Mouse (Mus musculus) midbrain, embryonic 14.5 days (tissue): ENCODE results near the gene Matn1. TPM values are rescaled to one million over a fixed set of nuclear protein-coding genes. Genes with fewer than 3 reads are reported as not detected.
A peak's percentile ranks its signal among the peaks of the same experiment; 100 is the strongest.

Source experiments
- ATAC-seq: fragments of 200-750 bp; cut with Nextera tagmentation; 2 replicates; pipeline ENCODE4 v1.8.0; 2017; ENCODE audit warnings: moderate number of reproducible peaks, moderate library complexity; ENCODE audit not compliant: low FRiP score, low TSS enrichment
- DNase-seq: peaks from one replicate; pipeline ENCODE4 v3.0.0-alpha.2; 2015
- H3K27ac ChIP-seq: fragments of 300-500 bp; sonication (generic); replicated peaks from 2 replicates; pipeline ENCODE4 v1.5.1; 2014; ENCODE audit warnings: mild to moderate bottlenecking, low read depth, low read length, moderate library complexity
- H3K27me3 ChIP-seq: fragments of 300-500 bp; sonication (generic); 2 replicates; pipeline ENCODE4 v1.6.1; 2014; ENCODE audit warnings: low read length, control low read depth, mixed read lengths; ENCODE audit not compliant: control insufficient read depth, insufficient read depth
- H3K36me3 ChIP-seq: fragments of 300-500 bp; sonication (generic); 2 replicates; pipeline ENCODE4 v1.6.1; 2014; ENCODE audit warnings: low read length, control low read depth; ENCODE audit not compliant: control insufficient read depth, insufficient read depth
- H3K4me1 ChIP-seq: fragments of 300-500 bp; sonication (generic); 2 replicates; pipeline ENCODE4 v1.6.1; 2014; ENCODE audit warnings: mild to moderate bottlenecking, antibody characterized with exemption, low read length, control low read depth; ENCODE audit not compliant: control insufficient read depth, insufficient read depth
- H3K4me2 ChIP-seq: fragments of 300-500 bp; sonication (generic); 2 replicates; pipeline ENCODE4 v1.6.1; 2014; ENCODE audit warnings: mild to moderate bottlenecking, low read length, moderate library complexity
- H3K4me3 ChIP-seq: fragments of 300-500 bp; sonication (generic); replicated peaks from 2 replicates; pipeline ENCODE4 v1.5.1; 2014; ENCODE audit warnings: low read depth, low read length
- H3K9ac ChIP-seq: fragments of 300-500 bp; sonication (generic); replicated peaks from 2 replicates; pipeline ENCODE4 v1.6.1; 2014; ENCODE audit warnings: mild to moderate bottlenecking, low read length, moderate library complexity
- H3K9me3 ChIP-seq: fragments of 300-500 bp; sonication (generic); 2 replicates; pipeline ENCODE4 v1.6.1; 2016; ENCODE audit warnings: low read length, control low read depth, mixed read lengths; ENCODE audit not compliant: control insufficient read depth
- WGBS: fragments of 180-500 bp; shearing (Covaris S2); extraction: QIAGEN DNeasy Blood & Tissue Kit; methylation state at CpG from one replicate; pipeline ENCODE4 v1.1.7; 2014; 5-methylcytosine and 5-hydroxymethylcytosine counted together
- polyA plus RNA-seq: library from polyadenylated mRNA; unstranded; fragments of >200 nt; fragmentation: Nextera tagmentation; extraction: Ambion mirVana; gene quantifications from 2 replicates; pipeline ENCODE4 v1.2.1, GENCODE M21; 2014

The Matn1 gene
- polyA plus RNA-seq, 1 experiment from 2014 or later: not detected

- H3K4me1 ChIP-seq: no peaks in the 10 kb centered on the region
- no peaks in the 10 kb centered on the region for H3K9me3 ChIP-seq
- no peak overlapping the region for H3K4me3 ChIP-seq
- WGBS: 28% methylated on average over 8 of the region's 8 CpGs
- no peaks in the 10 kb centered on the region for H3K36me3 ChIP-seq
- H3K27me3 ChIP-seq: no peaks in the 10 kb centered on the region
- H3K4me2 ChIP-seq: no peak overlapping the region
- H3K9ac ChIP-seq: no peak overlapping the region
- no peak overlapping the region for H3K27ac ChIP-seq
- ATAC-seq (no peak), DNase-seq (no peak)
Observed at GRCm38 (mm10) chr4:130906296-130906695, 37.9 kb upstream of the Matn1 start.

- Histone ChIP-seq H3K36me3 (no peaks in the 10 kb centered on the region), H3K4me2 (no peak overlapping the region), H3K4me3 (no peak overlapping the region), H3K27me3 (no peaks in the 10 kb centered on the region), H3K27ac (no peak overlapping the region), H3K9ac (no peak overlapping the region), H3K9me3 (no peaks in the 10 kb centered on the region), H3K4me1 (no peaks in the 10 kb centered on the region)
- WGBS: 75% methylated on average over 19 of the region's 19 CpGs
- peak; percentile 42 for DNase-seq
- no peak for ATAC-seq
Observed at GRCm38 (mm10) chr4:130907200-130908069, 36.8 kb upstream of the Matn1 start.

GRCm38 (mm10) chr4:130908133-130908532 lies 36.1 kb upstream of the Matn1 start:
- WGBS: 94% methylated on average over 10 of the region's 10 CpGs
- H3K4me1 ChIP-seq: no peaks in the 10 kb centered on the region
- H3K4me2 ChIP-seq: no peak overlapping the region
- DNase-seq (no peak), ATAC-seq (no peak)
- no peak overlapping the region for H3K27ac ChIP-seq
- H3K27me3 ChIP-seq: no peaks in the 10 kb centered on the region
- no peak overlapping the region for H3K9ac ChIP-seq
- H3K36me3 ChIP-seq: no peaks in the 10 kb centered on the region
- H3K9me3 ChIP-seq: no peaks in the 10 kb centered on the region
- no peak overlapping the region for H3K4me3 ChIP-seq

GRCm38 (mm10) chr4:130909167-130909874 lies 34.9 kb upstream of the Matn1 start:
- no peaks in the 10 kb centered on the region for H3K36me3 ChIP-seq
- H3K9me3 ChIP-seq: no peaks in the 10 kb centered on the region
- H3K4me1 ChIP-seq: no peaks in the 10 kb centered on the region
- H3K4me3 ChIP-seq: no peak overlapping the region
- H3K4me2 ChIP-seq: no peak overlapping the region
- ATAC-seq (no peak), DNase-seq (no peak)
- 51% methylated on average over 17 of the region's 17 CpGs for WGBS
- no peak overlapping the region for H3K27ac ChIP-seq
- no peak overlapping the region for H3K9ac ChIP-seq
- no peaks in the 10 kb centered on the region for H3K27me3 ChIP-seq

GRCm38 (mm10) chr4:130910666-130911065 lies 33.5 kb upstream of the Matn1 start:
- H3K9ac ChIP-seq: no peak overlapping the region
- DNase-seq (no peak), ATAC-seq (no peak)
- no peaks in the 10 kb centered on the region for H3K4me1 ChIP-seq
- no peaks in the 10 kb centered on the region for H3K9me3 ChIP-seq
- H3K27me3 ChIP-seq: no peaks in the 10 kb centered on the region
- 43% methylated on average over 7 of the region's 7 CpGs for WGBS
- H3K27ac ChIP-seq: no peak overlapping the region
- no peaks in the 10 kb centered on the region for H3K36me3 ChIP-seq
- H3K4me2 ChIP-seq: no peak overlapping the region
- H3K4me3 ChIP-seq: no peak overlapping the region

GRCm38 (mm10) chr4:130912626-130913025 lies 31.6 kb upstream of the Matn1 start:
- Histone ChIP-seq H3K27me3 (no peaks in the 10 kb centered on the region), H3K9ac (no peak overlapping the region), H3K36me3 (no peaks in the 10 kb centered on the region), H3K9me3 (no peaks in the 10 kb centered on the region), H3K4me2 (no peak overlapping the region), H3K4me1 (no peaks in the 10 kb centered on the region), H3K27ac (no peak overlapping the region), H3K4me3 (no peak overlapping the region)
- 88% methylated on average over 3 of the region's 3 CpGs for WGBS
- DNase-seq (no peak), ATAC-seq (no peak)

- Histone ChIP-seq H3K4me1 (no peaks in the 10 kb centered on the region), H3K9ac (no peak within 1 kb of the TSS), H3K4me2 (no peak within 1 kb of the TSS), H3K27ac (no peak within 1 kb of the TSS), H3K4me3 (no peak within 1 kb of the TSS), H3K36me3 (no peaks in the 10 kb centered on the region), H3K27me3 (no peaks in the 10 kb centered on the region), H3K9me3 (no peaks in the 10 kb centered on the region)
- DNase-seq (no peak), ATAC-seq (no peak)
- 70% methylated on average over 11 of the region's 11 CpGs for WGBS
Observed at GRCm38 (mm10) chr4:130913077-130913476, 31.1 kb upstream of the Matn1 start, which contains the start of gene Laptm5. Gene Laptm5, plus strand, starts transcription at chr4:130913125.

- H3K9me3 ChIP-seq: no peaks in the 10 kb centered on the region
- ATAC-seq: no peak
- no peak overlapping the region for H3K9ac ChIP-seq
- H3K36me3 ChIP-seq: no peaks in the 10 kb centered on the region
- H3K4me2 ChIP-seq: no peak overlapping the region
- H3K27me3 ChIP-seq: no peaks in the 10 kb centered on the region
- H3K4me3 ChIP-seq: no peak overlapping the region
- DNase-seq: no peak
- 84% methylated on average over 3 of the region's 3 CpGs for WGBS
- no peak overlapping the region for H3K27ac ChIP-seq
- no peaks in the 10 kb centered on the region for H3K4me1 ChIP-seq
Observed at GRCm38 (mm10) chr4:130913511-130913910, 30.7 kb upstream of the Matn1 start.
